Mouse (Mus musculus) forebrain, embryonic 15.5 days (tissue): ENCODE results near the gene Gnl1. TPM values are rescaled to one million over a fixed set of nuclear protein-coding genes. Genes with fewer than 3 reads are reported as not detected.
"Not testable (repeated sequence)": the region's sequence is repeated elsewhere in the genome, so short reads cannot be mapped to it uniquely, and the experiment has no call there.

Experiments
- ATAC-seq: fragments of 200-750 bp; cut with Nextera tagmentation; replicated peaks from 2 replicates; pipeline ENCODE4 v1.8.0; 2017; ENCODE audit warnings: mild to moderate bottlenecking, moderate TSS enrichment, moderate library complexity
- H3K27ac ChIP-seq: fragments of 300-500 bp; sonication (generic); replicated peaks from 2 replicates; pipeline ENCODE4 v1.5.1; 2015; ENCODE audit warnings: mild to moderate bottlenecking, inconsistent platforms
- H3K27me3 ChIP-seq: fragments of 300-500 bp; sonication (generic); 2 replicates; pipeline ENCODE4 v1.6.1; 2015; ENCODE audit warnings: inconsistent platforms
- H3K36me3 ChIP-seq: fragments of 300-500 bp; sonication (generic); 2 replicates; pipeline ENCODE4 v1.6.1; 2015; ENCODE audit warnings: mild to moderate bottlenecking, inconsistent platforms
- H3K4me1 ChIP-seq: fragments of 300-500 bp; sonication (generic); 2 replicates; pipeline ENCODE4 v1.6.1; 2015; ENCODE audit warnings: inconsistent platforms
- H3K4me2 ChIP-seq: fragments of 300-500 bp; sonication (generic); replicated peaks from 2 replicates; pipeline ENCODE4 v1.6.1; 2015; ENCODE audit warnings: mild to moderate bottlenecking, inconsistent platforms
- H3K4me3 ChIP-seq: fragments of 300-500 bp; sonication (generic); 2 replicates; pipeline ENCODE4 v1.5.1; 2015; ENCODE audit warnings: mild to moderate bottlenecking, inconsistent platforms
- H3K9ac ChIP-seq: fragments of 300-500 bp; sonication (generic); replicated peaks from 2 replicates; pipeline ENCODE4 v1.6.1; 2015; ENCODE audit warnings: mild to moderate bottlenecking, inconsistent platforms
- H3K9me3 ChIP-seq: fragments of 300-500 bp; sonication (generic); 2 replicates; pipeline ENCODE4 v1.6.1; 2016; ENCODE audit warnings: inconsistent platforms
- WGBS: fragments of 180-500 bp; shearing (Covaris S2); methylation state at CpG from one replicate; pipeline ENCODE4 v1.1.7; 2015; ENCODE audit warnings: mixed read lengths; 5-methylcytosine and 5-hydroxymethylcytosine counted together
- polyA plus RNA-seq: library from polyadenylated mRNA; unstranded; fragments of >200 nt; fragmentation: Nextera tagmentation; extraction: Ambion mirVana; gene quantifications from 2 replicates; pipeline ENCODE4 v1.2.1, GENCODE M21; 2015

Gene Gnl1
- polyA plus RNA-seq, 1 experiment from 2014 or later = 59.2 TPM

DNA sequence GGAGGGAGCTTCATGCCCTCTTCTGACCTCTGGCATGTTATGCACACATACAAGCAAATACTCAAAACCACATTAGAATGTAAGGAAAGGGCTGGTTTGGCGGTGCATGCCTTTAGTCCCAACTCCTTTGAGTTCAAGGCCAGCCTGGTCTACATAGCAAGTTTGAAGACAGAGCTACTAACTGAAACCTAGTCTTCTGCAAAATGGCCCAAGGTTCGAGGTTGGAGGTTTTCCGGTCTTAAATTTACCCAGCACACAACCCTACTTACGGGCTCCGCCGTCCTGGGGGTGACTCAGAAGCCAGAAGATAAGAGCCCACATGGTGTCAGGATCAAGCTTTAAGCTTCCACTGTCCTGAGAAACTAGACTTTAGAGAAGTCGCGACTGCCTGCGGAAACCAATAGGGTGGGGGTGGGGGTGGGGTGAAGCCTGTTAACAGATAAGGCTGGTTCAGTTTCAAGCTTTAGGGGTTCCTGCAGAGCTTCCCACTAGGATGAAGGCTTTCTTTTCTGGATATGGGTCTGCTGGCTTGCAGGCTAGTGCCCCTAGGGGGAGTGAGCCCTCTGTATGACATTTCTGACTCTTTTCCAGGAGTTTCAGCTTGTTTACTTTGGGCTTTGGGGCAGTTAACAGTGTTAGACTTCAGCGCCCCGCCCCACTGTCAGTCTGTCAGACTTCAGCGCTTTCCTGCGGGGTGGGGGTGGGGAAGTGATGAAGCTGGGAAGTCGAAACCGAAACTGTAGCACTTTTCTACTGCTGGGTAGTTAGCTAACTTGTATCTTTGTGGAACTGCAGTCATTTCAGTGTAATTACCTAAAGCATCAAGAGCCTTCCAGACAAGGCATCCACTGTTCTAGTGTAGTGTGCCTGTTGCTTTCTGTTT, 40.8 kb downstream of the Gnl1 start, which contains the start of gene H2-T24:
Gene H2-T24, minus strand, starts transcription at position 370 of the 883 bp plus-strand sequence.
- Histone ChIP-seq H3K4me3 (no peak within 1 kb of the TSS), H3K4me2 (no peak within 1 kb of the TSS), H3K27me3 (no peaks in the 10 kb centered on the region), H3K9me3 (no peaks in the 10 kb centered on the region), H3K36me3 (no peaks in the 10 kb centered on the region), H3K4me1 (no peaks in the 10 kb centered on the region), H3K27ac (no peak within 1 kb of the TSS), H3K9ac (no peak within 1 kb of the TSS)
- ATAC-seq = no peak
- WGBS = 43% methylated on average over 15 of the region's 15 CpGs

DNA sequence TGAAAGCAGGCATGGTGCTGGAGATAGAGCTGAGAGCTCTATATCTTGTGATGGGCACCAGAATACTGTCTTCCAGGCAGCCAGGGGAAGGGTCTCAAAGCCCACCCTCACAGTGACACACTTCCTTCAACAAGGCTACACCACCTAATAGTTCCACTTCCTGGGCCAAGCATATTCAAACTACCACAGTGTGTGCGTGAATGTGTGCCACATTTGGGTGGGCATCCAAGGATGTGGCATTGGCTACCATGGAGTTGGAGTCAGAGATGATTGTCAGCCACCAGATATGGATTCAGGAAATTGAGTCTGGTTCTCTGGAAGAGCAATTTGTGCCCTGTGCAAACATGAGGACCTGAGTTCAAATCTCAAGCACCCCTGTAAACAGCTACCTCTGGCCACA, 41.7 kb downstream of the Gnl1 start:
- Histone ChIP-seq H3K27ac (no peak overlapping the region), H3K36me3 (no peaks in the 10 kb centered on the region), H3K9me3 (no peaks in the 10 kb centered on the region), H3K9ac (no peak overlapping the region), H3K4me2 (no peak overlapping the region), H3K27me3 (no peaks in the 10 kb centered on the region), H3K4me1 (no peaks in the 10 kb centered on the region), H3K4me3 (no peak overlapping the region)
- no peak for ATAC-seq
- WGBS = 96% methylated on average over 1 of the region's 1 CpGs

DNA sequence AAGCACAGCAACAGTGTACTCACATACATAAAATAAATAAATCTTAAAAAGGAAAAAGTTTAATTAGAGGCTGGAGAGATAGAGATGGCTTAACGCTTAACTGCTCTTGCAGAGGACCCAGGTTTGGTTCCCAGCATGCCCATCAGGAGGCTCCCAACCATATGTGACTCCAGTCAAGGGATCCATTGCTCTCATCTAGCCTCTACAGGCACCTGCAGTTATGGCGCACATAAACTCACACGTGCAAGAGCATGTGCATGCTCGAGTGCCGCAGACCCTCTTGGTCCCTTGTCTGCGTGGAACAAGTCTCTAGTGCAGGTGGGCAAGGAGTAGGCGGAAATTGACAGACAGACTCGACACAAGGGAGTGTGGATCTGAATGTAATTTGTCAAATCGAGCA, 42.4 kb downstream of the Gnl1 start:
- H3K4me1 ChIP-seq = no peaks in the 10 kb centered on the region
- ATAC-seq = no peak
- 94% methylated on average over 9 of the region's 9 CpGs for WGBS
- H3K36me3 ChIP-seq = no peaks in the 10 kb centered on the region
- H3K27ac ChIP-seq = no peak overlapping the region
- H3K4me3 ChIP-seq = no peak overlapping the region
- no peak overlapping the region for H3K4me2 ChIP-seq
- H3K9me3 ChIP-seq = no peaks in the 10 kb centered on the region
- no peaks in the 10 kb centered on the region for H3K27me3 ChIP-seq
- H3K9ac ChIP-seq = no peak overlapping the region

DNA sequence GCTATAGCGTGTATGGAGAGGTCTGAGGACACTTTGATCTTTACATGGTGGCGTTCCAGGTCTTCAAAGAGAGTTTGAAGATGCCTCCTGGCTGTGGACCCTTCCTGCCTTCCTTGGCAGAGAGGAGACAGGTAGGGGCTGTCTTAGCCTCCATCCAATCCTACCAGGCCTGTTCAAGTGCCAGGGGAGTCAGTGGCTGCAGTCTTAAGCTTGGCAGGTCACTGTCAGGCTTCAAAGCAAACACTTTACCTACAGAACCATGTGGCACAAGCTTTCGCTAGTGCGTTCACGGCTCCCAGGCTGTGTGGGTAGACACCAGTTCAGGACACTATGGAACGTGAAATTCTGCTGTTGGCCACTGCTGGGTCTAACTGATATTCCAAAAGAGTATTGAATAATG, 43.3 kb downstream of the Gnl1 start:
- Histone ChIP-seq H3K4me2 (no peak overlapping the region), H3K27me3 (no peaks in the 10 kb centered on the region), H3K4me3 (no peak overlapping the region), H3K36me3 (no peaks in the 10 kb centered on the region), H3K4me1 (no peaks in the 10 kb centered on the region), H3K27ac (no peak overlapping the region), H3K9ac (no peak overlapping the region), H3K9me3 (no peaks in the 10 kb centered on the region)
- WGBS = 91% methylated on average over 6 of the region's 6 CpGs
- no peak for ATAC-seq

DNA sequence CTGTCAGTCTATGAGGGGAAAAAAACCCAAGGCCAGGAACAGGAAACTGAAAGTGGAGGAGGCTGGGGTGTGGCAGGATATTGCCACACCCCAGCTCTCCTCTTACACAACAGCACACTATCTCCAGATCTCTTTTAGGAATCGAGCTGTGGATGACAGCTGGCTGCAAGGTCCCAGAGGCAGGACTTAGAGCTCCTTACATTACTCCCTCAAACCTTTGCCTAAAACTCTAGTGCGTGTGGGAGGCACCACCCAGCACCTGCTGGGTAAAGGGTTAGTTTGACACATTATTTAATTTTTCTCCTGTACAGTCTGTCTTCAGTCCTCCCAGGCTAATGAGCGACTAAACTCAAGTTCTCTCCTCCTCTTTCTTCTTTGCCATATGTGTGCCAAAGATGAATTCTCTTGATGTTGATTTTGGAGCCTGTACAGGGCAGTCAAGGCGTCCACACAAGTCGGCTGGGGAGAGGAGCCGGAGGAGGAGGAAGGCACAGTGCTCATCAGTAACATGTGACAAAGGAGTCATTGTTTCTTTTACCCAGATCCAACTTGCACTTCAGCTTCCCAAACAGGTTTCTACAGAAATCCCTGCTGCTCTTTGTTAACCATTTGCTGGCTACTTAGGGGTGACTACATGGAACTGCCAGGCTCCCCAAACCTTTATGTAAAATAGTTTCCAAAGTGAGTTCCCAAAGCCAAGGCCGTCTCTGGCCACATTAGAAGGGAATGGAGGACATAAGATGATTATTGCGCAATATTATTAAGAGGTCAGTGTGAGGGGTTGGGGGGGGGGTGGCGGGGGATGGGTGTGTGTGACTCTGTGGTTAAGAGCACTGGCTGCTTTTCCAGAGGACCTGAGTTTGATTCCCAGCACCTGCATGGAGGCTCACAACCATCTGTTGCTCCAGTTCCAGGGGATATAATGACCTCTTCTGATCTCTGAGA, 44.3 kb downstream of the Gnl1 start:
- WGBS = 65% methylated on average over 9 of the region's 9 CpGs
- Histone ChIP-seq H3K27ac (no peak overlapping the region), H3K4me1 (no peaks in the 10 kb centered on the region), H3K27me3 (no peaks in the 10 kb centered on the region), H3K4me2 (no peak overlapping the region), H3K4me3 (no peak overlapping the region), H3K9ac (no peak overlapping the region), H3K36me3 (no peaks in the 10 kb centered on the region), H3K9me3 (no peaks in the 10 kb centered on the region)
- no peak for ATAC-seq

DNA sequence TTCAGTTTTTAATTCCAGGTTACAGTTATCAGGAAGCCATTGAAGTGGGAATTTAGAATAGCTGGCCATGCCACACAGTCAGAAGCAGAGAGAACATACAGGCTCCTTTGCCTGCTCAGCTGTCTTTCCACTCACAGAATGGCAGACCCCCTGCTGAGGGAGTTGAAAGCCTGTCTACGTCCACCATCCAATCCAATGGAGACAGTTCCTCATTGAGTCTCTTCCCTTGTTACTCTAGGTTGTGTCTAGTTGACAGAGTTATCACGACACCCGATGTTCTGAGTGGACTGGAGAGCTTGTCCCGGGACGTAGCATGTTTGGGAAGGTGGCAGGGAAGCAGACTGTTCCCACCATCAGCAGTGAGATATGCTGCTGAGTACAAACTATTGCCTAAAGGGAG, 45.5 kb downstream of the Gnl1 start:
- Histone ChIP-seq H3K27me3 (no peaks in the 10 kb centered on the region), H3K9ac (no peak overlapping the region), H3K4me3 (no peak overlapping the region), H3K4me1 (no peaks in the 10 kb centered on the region), H3K4me2 (no peak overlapping the region), H3K27ac (no peak overlapping the region), H3K9me3 (no peaks in the 10 kb centered on the region), H3K36me3 (no peaks in the 10 kb centered on the region)
- WGBS = 60% methylated on average over 5 of the region's 5 CpGs
- ATAC-seq = no peak

DNA sequence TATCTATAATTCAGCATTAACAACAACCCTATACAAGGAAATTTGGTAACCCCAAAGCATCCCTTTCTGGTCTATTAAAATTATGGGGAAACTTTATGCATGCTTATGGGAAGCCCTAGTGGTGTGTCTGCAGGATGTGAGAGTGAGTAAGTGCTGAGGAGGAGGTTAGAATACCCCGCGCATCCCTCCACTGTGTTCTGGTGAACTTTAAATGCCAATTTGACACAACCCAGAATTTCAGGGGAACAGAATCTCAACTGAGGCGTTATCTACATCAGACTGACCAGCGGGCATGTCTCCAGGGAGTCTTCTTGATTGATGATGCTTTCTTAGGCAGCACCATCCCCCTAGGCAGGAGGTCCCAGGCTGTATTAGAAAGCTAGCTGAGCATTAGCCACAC, 46.2 kb downstream of the Gnl1 start:
- no peak for ATAC-seq
- 92% methylated on average over 4 of the region's 4 CpGs for WGBS
- no peak overlapping the region for H3K27ac ChIP-seq
- H3K36me3 ChIP-seq = no peaks in the 10 kb centered on the region
- no peaks in the 10 kb centered on the region for H3K27me3 ChIP-seq
- H3K4me3 ChIP-seq = no peak overlapping the region
- no peaks in the 10 kb centered on the region for H3K9me3 ChIP-seq
- H3K9ac ChIP-seq = no peak overlapping the region
- no peak overlapping the region for H3K4me2 ChIP-seq
- H3K4me1 ChIP-seq = no peaks in the 10 kb centered on the region

DNA sequence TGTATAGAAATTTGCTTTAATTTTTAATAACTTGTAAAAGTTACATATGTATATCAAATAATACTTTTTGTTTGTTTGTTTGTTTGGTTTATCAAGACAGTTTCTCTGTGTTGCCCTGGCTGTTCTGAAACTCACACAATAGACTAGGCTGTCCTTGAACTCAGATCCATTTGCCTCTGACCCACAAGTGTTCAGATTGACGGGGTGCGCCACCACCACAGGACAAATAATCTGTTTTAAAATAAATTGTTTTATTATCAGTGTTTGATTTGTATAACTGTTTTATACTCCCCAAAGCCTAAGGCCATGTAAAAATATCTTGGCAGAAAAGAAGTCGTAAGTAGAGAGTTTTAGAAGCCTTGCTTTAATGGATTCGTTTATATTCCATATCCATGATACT, 48.0 kb downstream of the Gnl1 start:
- no peaks in the 10 kb centered on the region for H3K36me3 ChIP-seq
- H3K4me3 ChIP-seq = no peak overlapping the region
- 0 out of 2 replicates have a peak, but pooled peaks cover 11% of the 10 kb centered on the region for H3K4me1 ChIP-seq
- H3K9me3 ChIP-seq = no peaks in the 10 kb centered on the region
- 90% methylated on average over 4 of the region's 4 CpGs for WGBS
- no peak overlapping the region for H3K9ac ChIP-seq
- no peak overlapping the region for H3K4me2 ChIP-seq
- no peak for ATAC-seq
- H3K27me3 ChIP-seq = no peaks in the 10 kb centered on the region
- H3K27ac ChIP-seq = no peak overlapping the region

DNA sequence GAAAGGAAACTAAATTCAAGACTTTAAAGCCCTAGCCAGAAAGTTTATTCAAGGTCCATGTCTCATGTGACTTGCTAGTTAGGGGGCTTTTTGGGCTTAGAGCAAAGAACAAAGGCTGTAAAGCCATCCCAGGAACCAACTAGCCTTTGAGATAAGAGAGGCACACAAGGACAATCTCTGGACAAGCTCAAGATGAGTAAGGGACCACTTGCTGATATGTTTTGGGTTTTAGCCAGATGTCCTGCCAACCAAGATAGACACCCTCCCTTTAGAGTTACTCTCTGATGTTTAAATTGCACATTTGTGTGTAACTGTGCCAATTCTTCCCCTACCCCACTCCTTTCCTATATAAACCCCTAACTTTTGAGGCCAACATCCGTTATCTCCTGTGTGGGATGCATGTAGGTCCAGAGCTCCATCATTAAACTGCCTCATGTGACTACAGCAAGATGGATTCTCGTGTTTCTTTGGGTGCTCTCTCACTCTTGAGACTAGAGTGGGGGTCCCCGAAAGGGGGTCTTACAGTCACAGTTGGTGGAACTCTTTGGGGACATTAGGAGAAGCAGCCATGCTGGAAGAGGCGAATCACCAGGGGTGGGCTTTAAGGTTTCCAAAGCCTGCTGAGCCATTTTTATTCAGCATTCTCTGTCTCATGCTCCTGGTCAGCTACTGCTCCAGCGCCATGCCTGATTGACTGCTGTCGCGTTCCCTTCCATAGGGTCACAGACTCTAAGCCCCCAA, 49.4 kb downstream of the Gnl1 start:
- H3K4me3 ChIP-seq = no peak overlapping the region
- no peak overlapping the region for H3K27ac ChIP-seq
- H3K9me3 ChIP-seq = no peaks in the 10 kb centered on the region
- no peaks in the 10 kb centered on the region for H3K36me3 ChIP-seq
- WGBS = 88% methylated on average over 7 of the region's 7 CpGs
- H3K9ac ChIP-seq = no peak overlapping the region
- ATAC-seq = no peak
- no peak overlapping the region for H3K4me2 ChIP-seq
- no peaks in the 10 kb centered on the region for H3K27me3 ChIP-seq
- 0 out of 2 replicates have a peak, but pooled peaks cover 13% of the 10 kb centered on the region for H3K4me1 ChIP-seq

DNA sequence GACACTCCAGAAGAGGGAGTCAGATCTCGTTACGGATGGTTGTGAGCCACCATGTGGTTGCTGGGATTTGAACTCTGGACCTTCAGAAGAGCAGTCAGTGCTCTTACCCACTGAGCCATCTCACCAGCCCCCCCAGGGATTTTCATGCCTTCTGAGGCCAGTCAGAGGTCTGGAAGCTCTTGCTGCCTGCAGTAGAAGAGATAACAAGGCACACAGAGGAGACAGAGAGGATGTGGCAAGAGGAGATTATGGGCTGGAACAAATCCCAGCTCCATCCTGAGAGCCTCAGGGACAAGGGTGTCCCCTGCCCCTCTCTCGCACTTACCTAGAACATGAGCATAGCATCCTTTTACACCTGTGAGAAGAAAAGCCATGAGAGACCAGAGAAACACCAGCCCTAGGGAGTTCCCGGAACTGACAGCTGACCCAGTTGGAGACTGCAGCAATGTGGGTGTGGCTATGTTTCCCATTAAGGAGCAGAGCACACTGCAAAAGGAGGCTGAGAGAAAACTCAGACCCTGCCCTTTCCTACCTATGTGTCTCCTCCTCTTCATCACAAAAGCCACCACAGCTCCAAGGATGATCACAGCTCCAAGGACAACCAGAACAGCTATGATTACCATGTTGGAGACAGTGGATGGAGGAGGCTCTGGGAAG, 50.5 kb downstream of the Gnl1 start:
- not testable (repeated sequence) for ATAC-seq
- WGBS = 88% methylated on average over 4 of the region's 4 CpGs

More for the DNA sequence above, 50.5 kb downstream of the Gnl1 start:
- H3K9me3 ChIP-seq, H3K36me3 ChIP-seq, H3K4me2 ChIP-seq, H3K4me3 ChIP-seq, H3K9ac ChIP-seq, H3K27me3 ChIP-seq, H3K27ac ChIP-seq: not testable (repeated sequence)
- 0 out of 2 replicates have a peak, but pooled peaks cover 13% of the 10 kb centered on the region for H3K4me1 ChIP-seq
